Mouse (Mus musculus) lung, embryonic 14.5 days (tissue): ENCODE data around the gene Pkp3. TPM values are rescaled to one million over a fixed set of nuclear protein-coding genes. Genes with fewer than 3 reads are reported as not detected.

Experiments
- ATAC-seq: fragments of 200-750 bp; cut with Nextera tagmentation; 2 replicates; pipeline ENCODE4 v1.8.0; 2017; ENCODE audit warnings: mild to moderate bottlenecking, moderate TSS enrichment, moderate library complexity; ENCODE audit not compliant: insufficient read depth
- DNase-seq: peaks from one replicate; pipeline ENCODE4 v3.0.0-alpha.2; 2015
- H3K27ac ChIP-seq: fragments of 300-500 bp; sonication (generic); 2 replicates; pipeline ENCODE4 v1.5.1; 2014; ENCODE audit warnings: low read depth, mild to moderate bottlenecking, moderate library complexity
- H3K27me3 ChIP-seq: fragments of 300-500 bp; sonication (generic); 2 replicates; pipeline ENCODE4 v1.6.1; 2014; ENCODE audit warnings: low read length, control low read depth; ENCODE audit not compliant: insufficient read depth
- H3K36me3 ChIP-seq: fragments of 300-500 bp; sonication (generic); 2 replicates; pipeline ENCODE4 v1.6.1; 2014; ENCODE audit warnings: control low read depth; ENCODE audit not compliant: insufficient read depth
- H3K4me1 ChIP-seq: fragments of 300-500 bp; sonication (generic); 2 replicates; pipeline ENCODE4 v1.6.1; 2014; ENCODE audit warnings: antibody characterized with exemption, control low read depth; ENCODE audit not compliant: insufficient read depth
- H3K4me2 ChIP-seq: fragments of 300-500 bp; sonication (generic); 2 replicates; pipeline ENCODE4 v1.6.1; 2014; ENCODE audit warnings: mild to moderate bottlenecking
- H3K4me3 ChIP-seq: fragments of 300-500 bp; sonication (generic); 2 replicates; pipeline ENCODE4 v1.5.1; 2014; ENCODE audit warnings: low read depth, low read length
- H3K9ac ChIP-seq: fragments of 300-500 bp; sonication (generic); 2 replicates; pipeline ENCODE4 v1.6.1; 2014
- H3K9me3 ChIP-seq: fragments of 300-500 bp; sonication (generic); 2 replicates; pipeline ENCODE4 v1.6.1; 2016; ENCODE audit warnings: low read depth, low read length, control low read depth
- CTCF ChIP-seq: IDR thresholded peaks from 2 replicates; pipeline ENCODE4 v1.5.1; 2016; ENCODE audit warnings: antibody characterized with exemption, low read depth
- WGBS: fragments of 180-500 bp; shearing (Covaris S2); extraction: QIAGEN DNeasy Blood & Tissue Kit; methylation state at CpG from one replicate; pipeline ENCODE4 v1.1.7; 2014; 5-methylcytosine and 5-hydroxymethylcytosine counted together
- polyA plus RNA-seq: library from polyadenylated mRNA; unstranded; fragments of >200 nt; fragmentation: Nextera tagmentation; extraction: Ambion mirVana; gene quantifications from 2 replicates; pipeline ENCODE4 v1.2.1, GENCODE M21; 2014

Gene Pkp3
- polyA plus RNA-seq, 1 experiment from 2014 or later: 8.7 TPM

DNA sequence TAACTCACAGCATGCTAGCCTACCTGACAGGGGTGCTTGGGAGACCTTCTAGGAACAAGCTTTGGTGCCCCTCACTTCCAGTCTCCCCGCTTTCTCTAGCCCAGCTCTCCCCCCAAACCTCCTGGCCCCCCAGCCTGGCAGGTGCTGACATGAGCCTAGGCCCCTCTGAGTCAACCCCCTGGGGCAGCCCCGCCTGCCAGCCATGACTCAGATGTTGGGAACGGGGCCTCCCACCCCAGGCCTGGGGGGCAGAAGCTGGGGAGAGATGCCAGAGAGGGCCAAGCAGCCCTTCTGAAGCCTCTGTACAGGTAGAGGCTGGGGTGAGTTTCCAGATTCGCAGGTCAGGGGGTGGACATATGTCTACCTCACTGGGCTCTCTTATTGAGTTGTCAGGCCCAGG is 858 bp downstream of the Pkp3 start:
- Histone ChIP-seq H3K4me3 (no peak overlapping the region), H3K9me3 (no peaks in the 10 kb centered on the region), H3K36me3 (no peaks in the 10 kb centered on the region), H3K9ac (no peak overlapping the region), H3K27me3 (no peaks in the 10 kb centered on the region), H3K27ac (no peak overlapping the region), H3K4me2 (no peak overlapping the region), H3K4me1 (no peaks in the 10 kb centered on the region)
- no peak for TF ChIP-seq CTCF
- WGBS: 76% methylated on average over 4 of the region's 4 CpGs
- ATAC-seq (no peak), DNase-seq (no peak)

DNA sequence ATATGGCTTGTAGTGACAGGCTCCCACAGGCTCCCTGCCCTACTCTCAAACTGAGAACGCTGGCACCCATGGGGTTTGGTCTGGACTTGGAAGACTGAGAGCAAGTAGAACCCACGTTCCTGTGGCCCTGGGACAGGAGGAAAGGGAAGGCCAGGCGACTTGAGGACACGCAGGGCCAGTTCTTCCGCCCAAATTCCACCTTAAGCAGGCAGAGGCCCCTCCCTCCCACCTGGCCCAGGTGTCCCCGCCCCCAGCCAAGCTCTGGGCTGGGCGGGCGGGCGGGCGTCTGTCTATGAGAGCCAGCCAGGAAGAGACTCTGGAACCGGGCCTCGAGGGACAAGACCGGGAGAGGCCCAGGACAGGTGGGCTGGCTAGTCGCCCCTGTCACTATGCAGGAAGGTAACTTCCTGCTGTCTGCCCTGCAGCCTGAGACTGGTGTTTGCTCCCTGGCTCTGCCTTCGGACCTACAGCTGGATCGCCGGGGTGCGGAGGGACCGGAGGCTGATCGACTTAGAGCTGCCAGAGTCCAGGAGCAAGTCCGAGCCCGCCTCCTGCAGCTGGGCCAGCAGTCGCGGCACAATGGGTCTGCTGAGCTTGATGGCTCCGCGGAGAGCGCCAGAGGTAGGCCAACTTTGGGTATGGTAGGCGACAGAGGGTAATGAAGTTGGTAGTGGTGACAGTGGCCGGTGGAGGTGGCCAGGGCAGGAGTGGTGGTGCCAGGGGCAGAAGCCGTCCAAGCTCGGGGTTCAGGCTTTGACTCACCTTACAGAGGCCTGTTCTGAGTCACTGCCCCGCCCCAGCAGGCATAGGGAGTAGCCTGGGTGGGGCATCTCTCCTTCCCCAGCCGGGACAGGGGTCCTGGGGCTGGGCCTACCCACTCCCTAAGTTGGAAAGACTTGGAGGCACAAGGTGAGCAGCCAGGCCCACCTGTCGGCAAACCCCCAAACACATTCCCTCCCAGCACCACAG is 1.7 kb downstream of the Pkp3 start:
- Histone ChIP-seq H3K4me3 (peak overlapping the region; percentile 37), H3K27me3 (no peaks in the 10 kb centered on the region), H3K36me3 (no peaks in the 10 kb centered on the region), H3K4me2 (peak overlapping the region; percentile 51), H3K4me1 (no peaks in the 10 kb centered on the region), H3K27ac (0 out of 2 replicates have a peak overlapping the region, but pooled peaks have one; percentile 46), H3K9ac (peak overlapping the region; percentile 44), H3K9me3 (no peaks in the 10 kb centered on the region)
- TF ChIP-seq CTCF: no peak
- 22% methylated on average over 34 of the region's 34 CpGs for WGBS
- ATAC-seq: peak; percentile 76
- DNase-seq: peak; percentile 56

DNA sequence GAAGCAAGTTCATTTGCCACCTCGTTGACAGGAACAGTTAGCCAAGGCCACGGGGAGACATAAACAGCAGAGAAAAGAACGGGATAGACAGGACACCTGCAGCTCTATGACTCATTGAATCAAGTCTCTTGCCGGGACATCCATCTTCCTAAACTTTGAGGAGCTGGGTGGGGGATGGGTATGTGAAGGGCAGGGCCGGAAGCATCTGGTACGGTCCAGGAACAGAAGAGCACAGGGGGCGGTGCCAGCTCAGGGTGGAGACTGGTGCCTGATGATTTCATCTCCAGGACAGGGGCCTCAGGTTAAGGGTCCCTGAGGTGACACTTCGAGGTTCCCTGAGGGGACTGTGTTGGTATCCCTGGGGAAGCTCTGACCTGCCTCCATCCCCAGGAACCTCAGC is 9.9 kb downstream of the Pkp3 start:
- Histone ChIP-seq H3K27me3 (peaks cover 24% of the 10 kb centered on the region), H3K4me2 (no peak overlapping the region), H3K9ac (no peak overlapping the region), H3K4me1 (peaks cover 4% of the 10 kb centered on the region; the same call in 1 of the 2 replicates), H3K9me3 (no peaks in the 10 kb centered on the region), H3K4me3 (no peak overlapping the region), H3K36me3 (no peaks in the 10 kb centered on the region), H3K27ac (no peak overlapping the region)
- no peak for ATAC-seq
- 17% methylated on average over 8 of the region's 8 CpGs for WGBS
- no peak for DNase-seq
- TF ChIP-seq CTCF: no peak

DNA sequence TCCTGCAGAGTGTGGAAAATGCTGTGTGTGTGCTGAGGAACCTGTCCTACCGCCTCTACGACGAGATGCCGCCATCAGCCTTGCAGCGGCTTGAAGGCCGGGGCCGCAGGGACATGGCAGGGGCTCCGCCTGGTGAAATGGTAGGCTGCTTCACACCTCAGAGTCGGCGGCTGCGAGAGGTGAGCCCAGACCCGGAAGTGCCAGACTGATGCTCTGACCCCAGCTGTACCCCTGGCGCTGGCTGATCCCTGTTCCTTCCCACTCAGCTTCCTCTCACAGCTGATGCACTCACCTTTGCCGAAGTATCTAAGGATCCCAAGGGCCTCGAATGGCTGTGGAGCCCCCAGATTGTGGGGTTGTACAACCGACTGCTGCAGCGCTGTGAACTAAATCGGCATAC is 10.5 kb downstream of the Pkp3 start:
- Histone ChIP-seq H3K36me3 (no peaks in the 10 kb centered on the region), H3K9ac (no peak overlapping the region; the same call in 1 of the 2 replicates), H3K4me3 (no peak overlapping the region), H3K27ac (no peak overlapping the region), H3K9me3 (no peaks in the 10 kb centered on the region), H3K27me3 (peaks cover 24% of the 10 kb centered on the region), H3K4me1 (peaks cover 4% of the 10 kb centered on the region; the same call in 1 of the 2 replicates), H3K4me2 (no peak overlapping the region)
- WGBS: 8% methylated on average over 18 of the region's 18 CpGs
- DNase-seq (no peak), ATAC-seq (no peak)
- no peak for TF ChIP-seq CTCF

DNA sequence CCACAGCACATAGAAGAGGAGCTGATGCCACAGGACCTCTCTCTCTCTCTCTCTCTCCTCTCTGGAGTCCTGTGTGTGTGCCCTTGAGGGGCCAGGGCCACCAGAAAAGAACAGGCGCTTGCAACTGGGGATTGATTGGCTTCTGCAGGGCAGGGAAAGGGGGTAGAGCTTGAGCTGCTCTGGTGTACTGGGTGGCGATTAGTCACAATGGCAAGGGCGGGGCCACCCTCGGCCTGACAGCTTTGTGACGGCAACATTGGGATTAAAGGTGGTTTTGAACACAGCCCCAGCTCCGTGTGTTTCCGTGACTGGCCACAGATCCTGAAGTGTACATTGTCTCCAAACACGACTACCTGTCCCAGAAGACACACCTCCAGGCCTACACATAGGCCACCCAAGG is 12.2 kb downstream of the Pkp3 start:
- Histone ChIP-seq H3K4me1 (peaks cover 4% of the 10 kb centered on the region; the same call in 1 of the 2 replicates), H3K27me3 (peaks cover 24% of the 10 kb centered on the region), H3K4me3 (no peak overlapping the region), H3K36me3 (no peaks in the 10 kb centered on the region), H3K27ac (no peak overlapping the region), H3K9me3 (no peaks in the 10 kb centered on the region), H3K9ac (no peak overlapping the region), H3K4me2 (no peak overlapping the region)
- TF ChIP-seq CTCF: no peak
- DNase-seq (no peak), ATAC-seq (no peak)
- 65% methylated on average over 8 of the region's 8 CpGs for WGBS

DNA sequence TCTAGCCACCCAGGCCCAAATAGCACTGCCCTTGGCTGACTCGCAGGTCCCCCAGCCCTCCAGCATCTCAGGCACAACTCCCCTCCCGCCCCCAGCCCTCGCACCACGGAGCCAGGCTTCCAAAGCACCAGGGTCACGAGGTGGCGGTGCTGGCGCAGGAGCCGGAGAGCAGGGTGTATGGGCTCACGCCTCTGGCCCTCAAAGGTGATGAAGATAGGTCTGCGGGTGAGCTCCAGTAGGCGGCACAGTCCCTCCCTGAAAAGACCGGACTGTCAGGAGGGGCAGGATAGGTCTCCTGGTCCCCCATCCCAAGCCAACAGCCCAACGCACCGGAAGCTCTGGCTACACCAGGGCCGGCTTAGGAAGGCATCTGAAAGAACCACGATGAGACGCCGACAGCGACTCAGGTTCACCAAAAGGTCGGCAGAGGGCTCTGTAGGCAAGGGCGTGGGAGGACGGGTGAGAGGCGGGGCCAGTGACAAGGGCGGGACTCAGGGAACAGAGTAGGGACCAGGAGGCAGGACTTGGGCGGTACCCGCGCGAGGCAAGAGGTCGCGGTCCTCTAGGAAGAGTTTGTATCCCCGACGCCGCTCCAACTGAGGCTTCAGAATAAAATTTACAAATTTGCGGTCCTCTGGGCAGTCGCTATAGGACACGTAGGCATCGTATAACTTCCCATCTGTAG is 14.2 kb downstream of the Pkp3 start:
- Histone ChIP-seq H3K27me3 (peaks cover 21% of the 10 kb centered on the region), H3K27ac (no peak overlapping the region), H3K4me1 (peaks cover 4% of the 10 kb centered on the region; the same call in 1 of the 2 replicates), H3K4me3 (peak overlapping the region; percentile 14; the same call in 1 of the 2 replicates), H3K9ac (no peak overlapping the region), H3K4me2 (peak overlapping the region; percentile 56), H3K36me3 (no peaks in the 10 kb centered on the region), H3K9me3 (no peaks in the 10 kb centered on the region)
- DNase-seq: peak; percentile 86
- WGBS: 7% methylated on average over 37 of the region's 37 CpGs
- peak; percentile 66 for TF ChIP-seq CTCF
- peak; percentile 87 for ATAC-seq

DNA sequence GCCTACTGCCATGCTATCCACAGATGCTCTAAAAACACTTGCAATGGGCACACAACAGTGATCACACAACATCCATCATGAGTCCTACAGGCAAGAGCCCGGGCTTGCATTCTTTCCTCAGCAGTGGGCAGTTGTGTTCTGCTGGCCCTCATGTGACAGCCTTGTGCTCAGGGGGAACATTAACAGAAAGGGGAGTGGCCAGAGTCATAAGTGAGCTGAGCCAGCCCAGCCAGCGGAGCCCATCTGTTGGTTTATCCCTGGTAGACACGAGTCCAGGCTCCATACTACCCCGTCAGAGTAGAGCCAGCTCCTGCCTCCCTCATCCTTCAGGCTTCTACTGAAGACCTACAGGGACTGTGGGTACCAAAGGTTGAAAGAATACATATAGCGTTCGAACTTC is 15.9 kb downstream of the Pkp3 start:
- Histone ChIP-seq H3K36me3 (no peaks in the 10 kb centered on the region), H3K27me3 (peaks cover 4% of the 10 kb centered on the region), H3K9ac (no peak overlapping the region), H3K4me3 (no peak overlapping the region), H3K4me2 (no peak overlapping the region), H3K4me1 (peaks cover 4% of the 10 kb centered on the region; the same call in 1 of the 2 replicates), H3K27ac (no peak overlapping the region), H3K9me3 (no peaks in the 10 kb centered on the region)
- no peak for TF ChIP-seq CTCF
- DNase-seq (no peak), ATAC-seq (no peak)
- 72% methylated on average over 6 of the region's 6 CpGs for WGBS
